Mouse (Mus musculus) left cerebral cortex, adult 6 months (tissue): ENCODE measurements around the gene Cdr2l. TPM values are rescaled to one million over a fixed set of nuclear protein-coding genes. Genes with fewer than 3 reads are reported as not detected.

Experiments
- long read RNA-seq, 2 experiments: library from polyadenylated mRNA; unstranded; transcript quantifications; one replicate each; pipeline ENCODE4 v2.0.0; 2019 to 2020
- polyA plus RNA-seq: library from polyadenylated mRNA; unstranded; fragments of <200 nt; fragmentation: Nextera tagmentation; gene quantifications from 2 replicates; pipeline ENCODE4 v1.2.3, GENCODE M21; 2021

The Cdr2l gene
- polyA plus RNA-seq = 6.6 and 13.2 TPM in 2 replicates
- long read RNA-seq, experiment 1, partial matches to known transcripts = 1 of 5 reads
- long read RNA-seq, experiment 1, other reads (novel, unspliced or antisense) = 3 of 5 reads
- long read RNA-seq, experiment 2, partial matches to known transcripts = 0 of 15 reads
- long read RNA-seq, experiment 2, other reads (novel, unspliced or antisense) = 14 of 15 reads

DNA sequence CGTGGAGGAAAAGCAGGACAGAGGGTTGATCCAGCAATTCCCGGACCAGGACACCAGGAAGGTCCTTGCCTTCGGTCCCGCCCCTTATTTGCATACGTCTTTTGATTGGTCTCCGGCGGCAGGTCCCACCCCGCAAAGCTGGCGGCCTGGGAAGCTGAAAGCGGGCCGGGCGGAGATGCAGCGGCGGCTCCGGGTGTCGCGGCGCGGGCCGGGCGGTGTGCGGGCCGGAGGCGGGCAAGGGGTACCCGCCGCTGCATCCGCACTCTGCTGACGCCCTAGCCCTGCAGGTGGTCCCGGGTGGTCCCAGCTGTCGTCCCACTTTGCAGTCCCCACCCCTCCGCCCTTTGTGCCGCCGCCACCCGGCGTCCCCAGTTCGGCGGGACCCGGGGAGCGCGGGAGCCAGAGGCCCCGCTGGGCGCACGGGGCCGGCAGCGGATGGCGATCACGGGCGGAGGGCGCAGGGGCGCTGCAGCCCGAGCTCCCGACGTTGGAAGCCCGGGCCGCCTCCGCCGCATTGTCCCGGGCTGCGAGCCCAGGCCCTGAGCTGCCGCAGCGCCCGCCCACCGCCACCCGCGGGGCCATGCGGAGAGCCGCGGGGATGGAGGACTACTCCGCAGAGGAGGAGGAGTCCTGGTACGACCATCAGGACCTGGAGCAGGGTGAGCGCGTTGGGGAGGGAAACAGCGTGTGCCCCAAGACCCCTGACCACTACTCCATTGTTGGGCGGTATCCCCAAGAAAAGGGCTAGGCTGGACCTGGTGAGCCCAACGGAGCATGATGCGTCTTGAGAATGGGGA is at the start of gene Cdr2l:
Gene Cdr2l (plus strand): TSS at position 174 of the 797 bp plus-strand sequence.

DNA sequence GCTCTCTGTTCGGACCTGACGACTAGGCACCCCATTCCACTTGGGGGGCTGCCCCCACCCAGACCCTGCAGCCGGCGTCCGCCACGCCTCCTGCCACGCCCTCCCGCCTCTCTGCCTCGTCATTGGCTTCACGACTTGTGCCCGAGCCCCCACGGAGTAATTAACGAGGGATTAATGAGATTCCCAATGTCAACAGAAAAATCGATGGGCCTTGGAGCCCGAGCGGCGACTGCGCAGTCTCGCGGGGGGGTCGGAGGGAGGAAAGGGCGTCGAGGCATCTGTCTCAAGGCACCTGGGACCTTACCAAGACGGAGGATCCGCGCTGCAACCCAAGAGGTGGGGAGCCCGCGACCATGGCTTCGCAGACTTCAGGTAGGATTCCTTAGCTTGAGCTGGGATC is 47.2 kb upstream of the Cdr2l start, which contains the start of gene Otop3:
Gene Otop3 (plus strand): TSS at position 201 of the 400 bp plus-strand sequence.

DNA sequence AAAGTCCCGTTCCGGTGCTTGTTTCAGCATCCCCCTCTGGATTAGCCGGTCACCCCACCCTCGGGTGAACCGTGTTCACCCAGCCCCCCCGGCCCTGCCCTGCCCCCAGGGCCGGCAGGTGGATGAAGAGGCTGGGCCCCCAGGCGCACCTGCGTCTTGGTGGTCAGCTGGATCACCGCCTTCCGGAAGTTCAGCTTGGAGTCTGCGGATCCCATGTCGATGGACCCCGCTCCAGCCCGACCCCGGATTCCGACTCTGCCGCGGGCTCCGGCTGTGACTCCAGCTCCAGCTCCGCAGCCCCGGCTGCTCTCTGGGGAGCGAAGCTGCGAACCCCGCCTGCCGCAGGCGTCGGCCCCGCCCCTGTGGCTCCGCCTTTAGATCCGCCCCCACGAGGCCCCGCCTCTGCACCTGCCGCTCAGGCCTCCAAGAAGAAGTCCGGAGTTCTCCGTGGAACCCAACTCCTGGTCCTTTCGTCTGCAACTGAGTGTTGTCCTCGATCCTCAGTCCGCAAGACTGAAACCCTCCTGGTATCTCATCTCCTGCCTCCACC is 14.2 kb upstream of the Cdr2l start, which contains the start of gene Hid1:
Gene Hid1 (minus strand): TSS at position 362 of the 550 bp plus-strand sequence.

DNA sequence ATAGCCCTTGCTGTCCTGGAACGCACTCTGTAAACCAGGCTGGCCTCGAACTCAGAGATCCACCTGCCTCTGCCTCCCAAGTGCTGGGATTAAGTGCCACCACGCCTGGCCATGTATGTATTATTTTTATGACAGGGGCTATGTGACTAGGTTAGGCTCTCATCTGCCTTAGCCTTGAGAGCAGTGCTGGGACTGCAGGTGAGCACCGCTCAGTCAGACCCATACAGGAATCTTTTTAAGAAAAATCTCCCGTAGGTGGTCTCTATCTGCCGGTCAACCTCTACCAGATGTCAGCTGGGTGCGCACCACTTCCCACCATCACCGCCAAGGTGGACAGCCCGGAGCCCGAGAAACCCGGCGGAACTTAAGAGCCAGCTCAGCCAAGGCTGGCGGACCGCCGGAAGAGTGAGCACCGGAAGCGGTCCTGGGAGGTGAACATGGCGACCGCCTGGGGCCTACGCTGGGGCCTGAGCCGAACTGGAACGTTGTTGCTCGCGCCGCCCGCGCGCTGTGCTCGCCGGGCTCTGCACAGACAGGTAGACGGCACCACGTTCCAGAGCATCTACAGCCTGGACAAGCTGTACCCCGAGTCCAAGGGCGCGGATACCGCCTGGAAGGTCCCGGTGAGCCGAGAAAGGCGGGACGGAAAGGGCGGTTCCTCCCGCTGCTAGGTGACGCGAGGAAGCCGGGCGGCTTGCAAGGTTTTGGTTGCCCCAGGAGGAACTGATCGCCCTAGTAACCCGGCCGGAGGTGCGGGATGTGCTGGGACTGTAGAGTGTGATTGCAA is 21.8 kb downstream of the Cdr2l start, which contains the start of gene Mrpl58:
Gene Mrpl58 (plus strand): TSS at position 415 of the 787 bp plus-strand sequence.

DNA sequence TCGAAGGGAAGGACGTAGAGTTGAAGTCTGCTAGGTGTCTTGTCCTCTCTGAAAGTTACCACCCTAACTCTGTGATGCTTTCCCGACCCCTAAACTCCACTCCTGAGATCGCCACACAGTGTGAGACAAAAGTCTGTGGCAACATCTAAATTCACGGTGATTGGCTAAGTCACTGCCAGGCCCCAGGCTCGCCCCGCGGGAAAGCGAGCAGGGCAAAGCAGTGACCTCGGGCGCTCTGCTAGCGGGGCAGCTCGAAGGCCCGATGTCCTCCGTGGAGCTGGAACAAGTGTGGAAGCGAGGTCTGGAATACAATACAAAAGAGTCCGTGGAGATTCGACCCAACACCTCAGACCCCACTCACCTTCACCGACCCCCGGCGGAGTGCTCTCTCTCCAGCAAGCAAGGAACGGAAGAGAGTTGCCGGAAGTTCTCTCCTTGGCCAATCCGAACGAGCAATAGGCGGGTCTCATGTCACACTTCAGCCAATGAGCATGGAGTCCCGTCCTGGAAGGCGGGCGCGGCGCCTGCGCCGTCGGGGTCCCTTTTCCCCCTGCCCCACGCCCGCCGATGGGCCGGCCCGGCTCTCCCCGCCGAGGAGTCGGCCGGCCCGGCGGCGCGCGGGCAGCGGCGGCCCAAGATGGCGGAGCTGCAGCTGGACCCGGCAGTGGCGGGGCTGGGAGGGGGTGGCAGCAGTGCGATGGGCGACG is 38.0 kb downstream of the Cdr2l start, which contains the start of the genes Atp5h and Kctd2:
Gene Atp5h (minus strand): TSS at position 432 of the 707 bp plus-strand sequence.
Gene Kctd2 (plus strand): TSS at position 598 of the 707 bp plus-strand sequence.

DNA sequence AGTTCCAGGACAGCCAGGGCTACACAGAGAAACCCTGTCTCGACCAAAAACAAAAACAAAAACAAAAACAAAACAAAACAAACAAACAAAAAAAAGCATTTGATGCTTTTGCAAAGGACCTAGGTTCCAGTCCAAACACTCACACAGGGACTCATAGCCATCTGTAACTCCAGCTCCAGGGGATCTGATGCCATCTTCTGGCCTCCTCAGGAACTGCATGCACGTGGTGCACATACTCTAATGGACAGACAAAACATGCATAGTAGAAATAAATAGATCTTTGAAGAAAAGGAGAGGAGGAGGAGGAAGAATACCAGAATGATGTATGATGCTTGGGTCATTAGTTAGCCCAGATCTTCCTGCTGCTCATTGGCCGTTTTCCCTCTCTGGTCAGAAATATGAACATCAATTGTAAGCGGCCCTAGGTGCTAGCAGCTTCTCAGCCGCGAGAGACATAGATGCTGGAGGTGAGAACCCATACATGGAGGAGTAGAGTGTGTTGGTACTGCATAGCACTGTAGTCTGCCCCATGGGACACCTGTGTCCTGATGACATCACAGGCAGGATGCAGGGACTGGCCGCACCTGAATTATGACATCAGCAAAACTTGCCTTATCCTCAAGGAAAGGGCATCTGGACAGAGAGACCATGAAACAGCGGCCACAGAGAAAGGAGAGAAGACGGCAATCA is 58.3 kb downstream of the Cdr2l start, which contains the start of gene Trim80:
Gene Trim80 (plus strand): TSS at position 640 of the 690 bp plus-strand sequence.

Other genes starting within 250 kb of the Cdr2l start
- 0.14 TPM in 1 of 2 replicates, not detected in the other for gene Cd300lf, start 247.9 kb upstream of the Cdr2l start, polyA plus RNA-seq
- 21.7 and 21.9 TPM in 2 replicates for gene Slc9a3r1, start 218.6 kb upstream of the Cdr2l start, polyA plus RNA-seq
- gene Tmem104, start 194.4 kb upstream of the Cdr2l start, polyA plus RNA-seq = 13.6 and 21.7 TPM in 2 replicates
- 47.6 and 49.6 TPM in 2 replicates for gene Nat9, start 194.1 kb upstream of the Cdr2l start, polyA plus RNA-seq
- gene Grin2c, start 114.7 kb upstream of the Cdr2l start, polyA plus RNA-seq = 2.8 and 6.7 TPM in 2 replicates
- gene Fdxr, start 104.9 kb upstream of the Cdr2l start, polyA plus RNA-seq = 7.4 and 8.5 TPM in 2 replicates
- 2.0 and 2.5 TPM in 2 replicates for gene Fads6, start 84.3 kb upstream of the Cdr2l start, polyA plus RNA-seq
- gene Otop2, start 74.8 kb upstream of the Cdr2l start, polyA plus RNA-seq = 1.2 and 2.5 TPM in 2 replicates
- gene Ush1g, start 59.9 kb upstream of the Cdr2l start, polyA plus RNA-seq = 0.27 and 0.36 TPM in 2 replicates
- gene Otop3, start 47.2 kb upstream of the Cdr2l start, polyA plus RNA-seq = 0.15 and 0.21 TPM in 2 replicates
- gene Hid1, start 14.2 kb upstream of the Cdr2l start, polyA plus RNA-seq = 58.1 and 64.1 TPM in 2 replicates
- gene Mrpl58, start 21.8 kb downstream of the Cdr2l start, polyA plus RNA-seq = 211 and 277 TPM in 2 replicates
- gene Atp5h, start 38.0 kb downstream of the Cdr2l start, polyA plus RNA-seq = 1,610 and 1,643 TPM in 2 replicates
- gene Kctd2, start 38.2 kb downstream of the Cdr2l start, polyA plus RNA-seq = 8.4 and 9.6 TPM in 2 replicates
- gene Trim80, start 58.6 kb downstream of the Cdr2l start, polyA plus RNA-seq = not detected in 2 replicates
- 0.15 and 0.38 TPM in 2 replicates for gene Slc16a5, start 80.6 kb downstream of the Cdr2l start, polyA plus RNA-seq
- gene Armc7, start 93.8 kb downstream of the Cdr2l start, polyA plus RNA-seq = 8.7 and 8.9 TPM in 2 replicates
- 122 and 134 TPM in 2 replicates for gene Nt5c, start 109.9 kb downstream of the Cdr2l start, polyA plus RNA-seq
- gene Jpt1, start 132.5 kb downstream of the Cdr2l start, polyA plus RNA-seq = 221 and 286 TPM in 2 replicates
- 614 and 680 TPM in 2 replicates for gene Sumo2, start 154.4 kb downstream of the Cdr2l start, polyA plus RNA-seq
- gene Nup85, start 182.5 kb downstream of the Cdr2l start, polyA plus RNA-seq = 24.0 and 25.4 TPM in 2 replicates
- 52.9 and 69.6 TPM in 2 replicates for gene Mrps7, start 222.0 kb downstream of the Cdr2l start, polyA plus RNA-seq
- gene Gga3, start 222.1 kb downstream of the Cdr2l start, polyA plus RNA-seq = 5.6 and 19.8 TPM in 2 replicates
- 21.1 and 23.1 TPM in 2 replicates for gene Mif4gd, start 231.1 kb downstream of the Cdr2l start, polyA plus RNA-seq
- 42.4 and 49.2 TPM in 2 replicates for gene Slc25a19, start 246.4 kb downstream of the Cdr2l start, polyA plus RNA-seq